Mouse (Mus musculus) cerebellum, adult 11 months (tissue): ENCODE data around the gene Bckdhb.

Experiments
- DNase-seq: peaks from one replicate; pipeline ENCODE4 v3.0.0; 2022

The Bckdhb gene

GRCm38 (mm10) chr9:84109777-84110478 lies 185.0 kb downstream of the Bckdhb start:
- DNase-seq: no peak

GRCm38 (mm10) chr9:84110616-84111015 lies 185.7 kb downstream of the Bckdhb start:
- DNase-seq: no peak

DNA sequence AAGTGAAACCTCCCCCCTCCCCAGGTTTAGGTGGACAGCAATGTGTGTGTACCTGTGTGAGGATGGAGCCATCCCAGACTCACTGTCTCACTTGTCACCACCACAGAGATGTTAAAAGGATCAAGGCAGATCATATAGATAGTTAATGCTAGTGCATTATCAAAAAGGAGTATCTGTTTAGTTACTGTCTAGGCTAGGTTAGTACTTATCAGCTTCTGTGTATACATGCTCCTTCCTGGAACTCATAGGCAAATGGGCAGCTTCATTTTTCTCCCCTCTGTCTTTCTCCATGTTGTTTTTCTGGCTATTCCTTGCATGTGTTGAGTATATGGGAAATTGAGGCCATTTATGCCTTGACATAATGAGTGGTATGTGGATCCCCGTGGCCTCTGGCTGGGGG lies 187.4 kb downstream of the Bckdhb start:
- DNase-seq: no peak

- no peak for DNase-seq
These were observed 188.1 kb downstream of the Bckdhb start for GRCm38 (mm10) chr9:84112842-84113568.

GRCm38 (mm10) chr9:84114254-84114653 lies 189.3 kb downstream of the Bckdhb start:
- no peak for DNase-seq

- DNase-seq: no peak
These were observed 192.4 kb downstream of the Bckdhb start for GRCm38 (mm10) chr9:84117337-84117736.

DNA sequence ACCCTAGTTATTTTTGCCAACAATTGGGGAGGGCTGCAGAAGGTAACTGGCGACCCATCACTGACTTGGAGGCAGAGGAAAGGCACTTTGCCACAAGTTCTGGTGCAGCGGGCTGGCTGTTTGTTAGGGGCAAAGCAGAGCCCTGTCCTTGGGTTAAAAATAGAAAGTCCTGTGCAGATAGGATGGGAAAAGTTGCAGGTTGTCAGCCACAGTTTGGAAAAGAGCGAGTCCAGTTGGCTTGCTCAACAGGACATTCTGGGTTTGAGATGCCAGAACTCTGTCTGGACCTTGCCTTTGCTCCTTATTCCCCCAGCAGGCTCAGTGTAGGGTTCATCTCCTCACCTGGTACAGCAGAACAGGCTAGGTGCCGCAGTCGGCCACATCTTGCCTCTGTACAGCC lies 200.1 kb downstream of the Bckdhb start:
- no peak for DNase-seq

GRCm38 (mm10) chr9:84130338-84130737 lies 205.4 kb downstream of the Bckdhb start:
- DNase-seq: no peak

DNA sequence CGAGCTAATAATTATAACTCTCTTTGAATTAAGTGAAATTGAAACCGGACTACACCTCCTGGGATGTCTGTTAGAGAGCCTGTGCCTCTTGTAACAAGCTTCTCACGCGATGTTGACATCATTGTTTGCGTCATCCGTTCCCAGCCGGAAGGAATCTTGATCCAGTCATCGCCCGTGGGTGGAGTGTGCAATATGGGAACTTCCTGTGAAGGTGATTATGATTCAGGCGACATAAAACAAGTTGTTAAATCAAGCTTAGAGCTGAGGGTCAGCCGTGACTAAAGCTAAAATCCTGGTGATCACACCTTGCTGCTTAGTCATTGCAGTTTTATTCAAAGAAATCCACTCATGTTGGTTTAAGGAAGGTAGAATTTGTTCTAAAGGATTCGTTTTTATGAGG lies 210.1 kb downstream of the Bckdhb start:
- no peak for DNase-seq

DNA sequence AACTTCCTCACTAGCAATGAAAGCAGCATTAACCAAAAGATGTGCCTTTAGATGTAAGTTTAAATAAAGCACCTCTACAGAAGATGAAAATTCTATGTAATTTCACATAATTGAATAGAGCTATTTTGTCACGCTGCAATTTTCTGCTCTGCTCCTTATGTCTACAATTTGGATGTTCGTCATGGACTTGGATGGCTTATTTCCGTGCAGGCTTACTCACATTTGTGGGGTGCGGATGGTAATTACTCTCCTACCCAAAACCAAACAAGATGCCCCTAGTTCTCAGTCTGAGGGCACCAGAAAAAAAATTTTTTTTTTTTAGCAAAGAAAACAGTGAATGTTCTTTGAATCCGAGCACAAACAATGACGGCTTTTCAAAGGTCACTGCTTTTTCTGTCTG lies 212.2 kb downstream of the Bckdhb start:
- DNase-seq: no peak

GRCm38 (mm10) chr9:84148124-84148523 lies 223.2 kb downstream of the Bckdhb start:
- DNase-seq: no peak
